Mouse (Mus musculus) embryonic fibroblast, embryonic 13.5 days (primary cell): ENCODE results near the gene Sinhcaf.

Experiments
- CTCF ChIP-seq: IDR thresholded peaks from 2 replicates; pipeline ENCODE4 v1.5.1; 2011; ENCODE audit warnings: mild to moderate bottlenecking, control low read depth, low read length, moderate library complexity, borderline replicate concordance; ENCODE audit not compliant: insufficient read depth
- POLR2A ChIP-seq: IDR thresholded peaks from 2 replicates; pipeline ENCODE4 v1.6.1; 2011; ENCODE audit warnings: low read depth, mild to moderate bottlenecking, control low read depth, low read length, moderate library complexity

DNA sequence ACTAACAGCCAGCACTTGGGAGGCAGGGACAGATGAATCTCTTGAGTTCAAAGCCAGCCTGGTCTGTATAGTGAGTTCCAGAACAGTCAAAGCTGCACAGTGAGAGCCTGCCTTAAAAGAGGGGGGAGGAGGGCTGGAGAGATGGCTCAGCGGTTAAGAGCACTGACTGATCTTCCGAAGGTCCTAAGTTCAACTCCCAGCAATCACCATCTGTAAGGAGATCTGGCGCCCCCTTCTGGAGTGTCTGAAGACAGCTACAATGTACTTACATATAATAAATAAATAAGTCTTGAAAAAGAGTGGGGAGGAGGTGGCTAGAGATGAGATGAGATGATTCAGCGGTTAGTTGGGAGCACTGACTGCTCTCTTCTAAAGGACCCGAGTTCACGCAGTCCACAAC is 15.0 kb downstream of the Sinhcaf start:
- TF ChIP-seq POLR2A: no peak
- TF ChIP-seq CTCF: no peak
